Mouse (Mus musculus): ENCODE results near the gene Slc30a2.
"Not testable (repeated sequence)": the region's sequence is repeated elsewhere in the genome, so short reads cannot be mapped to it uniquely, and the experiment has no call there.

Gene Slc30a2

DNA sequence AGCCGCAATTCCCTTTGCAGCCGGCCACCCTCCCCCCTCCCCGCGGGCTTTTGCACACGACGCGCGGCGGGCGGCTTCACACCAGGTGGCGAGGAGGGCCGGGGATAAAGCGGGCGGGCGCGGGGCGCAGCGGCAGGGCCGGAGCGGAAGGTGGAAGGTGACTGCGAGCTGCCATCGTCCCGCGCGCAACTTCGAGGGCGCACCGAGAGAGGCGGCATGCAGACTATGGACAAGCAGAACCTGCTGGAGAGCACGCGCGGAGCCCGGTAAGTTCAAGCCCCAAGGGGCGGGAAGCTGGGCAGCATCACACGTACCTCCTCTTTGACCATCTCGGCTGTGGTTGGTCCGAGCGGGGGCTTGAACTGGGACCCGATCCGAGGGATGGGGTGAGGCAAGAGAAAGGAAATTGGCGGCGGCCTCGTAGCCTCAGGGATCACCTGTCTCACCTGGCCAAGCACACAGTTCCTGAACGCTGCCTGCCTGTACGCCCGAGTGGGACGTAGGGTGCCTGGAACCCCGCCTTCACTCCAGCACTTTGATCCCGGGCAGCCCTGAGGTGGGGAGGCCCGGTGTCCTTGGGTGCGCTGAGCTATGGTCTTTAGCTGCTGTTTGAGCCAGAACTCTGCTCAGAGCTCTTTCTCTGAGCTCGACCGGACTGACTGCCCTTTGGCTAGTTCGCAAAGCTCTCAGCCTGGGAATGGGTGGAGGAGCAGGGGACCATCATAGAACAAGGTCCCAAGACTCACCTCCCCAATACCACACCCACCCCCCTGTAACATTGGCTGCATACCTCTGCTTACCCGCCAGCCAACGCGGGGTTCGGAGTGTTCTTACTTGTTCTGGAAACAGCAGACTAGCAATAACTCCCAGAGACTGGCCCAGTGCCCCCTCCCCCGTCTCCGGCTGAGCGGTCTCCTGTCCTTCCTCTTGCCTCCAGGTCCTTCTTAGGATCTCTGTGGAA is at the start of gene Slc30a2:
Slc30a2 (plus strand) TSS at position 111 of the 961 bp plus-strand sequence.
- DNase-seq (ENCODE audit: low spot score in 2 of 2), result no peak

DNA sequence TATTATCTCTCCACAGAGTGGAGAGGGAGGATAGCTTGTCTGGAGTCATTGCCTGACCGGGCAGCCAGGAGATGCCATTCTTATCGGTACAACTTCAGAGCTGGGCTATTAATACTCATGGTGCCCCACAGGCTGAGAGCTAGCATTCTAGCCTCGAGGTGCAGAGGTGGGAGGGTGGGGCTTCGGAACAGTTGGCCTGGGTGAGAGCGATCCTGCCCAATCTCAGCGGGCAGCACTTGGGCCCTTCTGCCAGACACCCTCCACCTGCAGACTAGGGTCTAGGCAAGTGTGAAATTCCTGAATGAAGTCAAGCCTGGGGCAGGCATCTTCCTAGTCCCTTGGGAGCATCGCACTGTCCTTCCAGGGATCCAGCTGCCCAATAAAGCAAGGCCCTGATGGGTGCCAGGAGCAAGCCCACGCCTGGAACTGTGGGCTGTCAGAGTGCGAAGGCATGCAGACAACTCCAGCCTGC is 49.3 kb upstream of the Slc30a2 start:
- no peak for DNase-seq (ENCODE audit: low spot score in 2 of 2)

DNA sequence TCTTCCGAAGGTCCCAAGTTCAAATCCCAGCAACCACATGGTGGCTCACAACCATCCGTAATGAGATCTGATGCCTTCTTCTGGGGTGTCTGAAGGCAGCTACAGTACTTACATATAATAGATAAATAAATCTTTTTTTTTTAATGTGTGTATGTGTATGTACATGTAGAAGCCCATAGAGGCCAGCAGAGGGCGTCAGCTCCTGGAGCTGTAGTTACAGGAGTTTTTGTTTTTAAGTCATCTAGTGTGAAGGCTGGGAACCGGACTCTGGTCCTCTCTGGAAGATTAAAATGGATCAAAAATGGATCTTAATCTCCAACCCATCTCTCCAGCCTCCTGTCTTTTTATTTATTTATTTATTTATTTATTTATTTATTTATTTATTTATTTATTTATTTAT is 46.9 kb upstream of the Slc30a2 start:
- not testable (repeated sequence) for DNase-seq (ENCODE audit: low spot score in 2 of 2)

DNA sequence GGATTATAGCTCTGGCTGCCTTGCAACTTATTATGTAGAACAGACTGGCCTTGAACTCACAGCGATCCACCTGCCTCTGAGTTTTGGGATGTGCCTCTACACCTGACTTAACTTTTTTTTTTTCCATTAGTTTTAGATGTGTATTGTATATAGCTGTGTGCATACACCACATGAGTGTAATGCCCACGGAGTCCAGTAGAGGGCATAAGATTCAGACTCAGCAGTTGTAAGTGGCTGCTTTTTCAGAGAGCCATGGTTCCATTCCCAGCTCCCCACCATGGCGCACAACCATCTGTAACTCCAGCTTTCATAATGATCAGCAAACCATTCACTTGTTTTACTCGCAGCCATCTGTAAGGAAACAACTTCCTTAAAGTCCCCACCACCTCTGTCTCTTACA is 46.5 kb upstream of the Slc30a2 start:
- no peak for DNase-seq (ENCODE audit: low spot score in 2 of 2)

DNA sequence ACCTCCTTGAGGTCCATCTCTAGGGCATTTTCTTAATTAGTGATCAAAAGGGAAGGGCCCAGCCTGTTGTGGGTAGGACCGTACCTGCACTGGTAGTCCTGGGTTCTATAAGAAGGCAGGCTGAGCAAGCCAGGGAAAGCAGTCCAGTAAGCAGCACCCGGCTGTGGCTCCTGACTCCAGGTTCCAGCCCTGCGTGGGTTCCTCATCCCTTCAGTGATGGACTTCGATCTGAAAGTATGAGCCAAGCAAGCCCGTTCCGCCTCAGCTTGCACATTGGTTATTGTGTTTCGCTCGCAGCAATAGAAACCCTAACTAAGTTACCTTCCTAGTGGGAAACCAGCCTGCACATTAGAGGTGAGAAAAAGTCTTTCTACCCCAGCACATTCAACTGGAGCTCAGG is 45.6 kb upstream of the Slc30a2 start:
- no peak for DNase-seq (ENCODE audit: low spot score in 2 of 2)

DNA sequence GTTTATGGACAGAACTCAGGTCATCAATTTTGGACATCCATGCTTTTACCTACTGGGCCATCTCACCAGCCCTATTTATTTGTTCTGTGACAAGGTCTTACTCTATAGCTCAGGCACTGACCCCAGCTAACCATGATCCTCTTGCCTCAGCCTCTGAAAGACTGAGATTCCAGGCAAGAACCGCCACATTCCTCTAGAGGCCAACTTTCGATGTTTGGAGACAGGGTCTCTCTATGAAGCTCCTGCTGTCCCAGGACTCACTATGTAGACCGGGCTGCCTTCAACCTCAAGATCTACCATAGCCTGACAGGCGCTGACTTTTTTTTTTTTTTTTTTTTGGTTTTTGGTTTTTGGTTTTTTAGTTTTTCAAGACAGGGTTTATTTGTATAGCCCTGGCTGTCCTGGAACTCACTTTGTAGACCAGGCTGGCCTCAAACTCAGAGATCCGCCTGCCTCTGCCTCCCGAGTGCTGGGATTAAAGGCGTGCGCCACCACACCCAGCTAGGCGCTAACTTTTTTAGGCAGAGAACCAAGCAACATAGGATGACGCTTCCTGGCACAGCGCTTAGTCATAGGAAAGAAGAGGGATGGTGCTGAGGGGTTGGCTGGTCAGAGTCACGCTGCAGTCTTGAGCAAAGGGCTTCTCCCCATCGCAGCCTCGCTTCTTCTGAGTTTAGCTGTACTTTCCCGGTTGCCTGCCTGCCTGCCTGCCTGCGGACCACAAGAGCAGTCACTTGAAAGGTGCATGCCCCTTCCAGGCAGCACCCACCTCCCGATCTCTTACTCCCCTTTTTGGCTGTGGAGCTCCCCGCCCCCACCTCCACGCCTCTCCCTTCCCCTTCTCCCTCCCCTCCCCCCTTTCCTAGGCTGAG is 44.1 kb upstream of the Slc30a2 start:
- no peak for DNase-seq (ENCODE audit: low spot score in 2 of 2)

DNA sequence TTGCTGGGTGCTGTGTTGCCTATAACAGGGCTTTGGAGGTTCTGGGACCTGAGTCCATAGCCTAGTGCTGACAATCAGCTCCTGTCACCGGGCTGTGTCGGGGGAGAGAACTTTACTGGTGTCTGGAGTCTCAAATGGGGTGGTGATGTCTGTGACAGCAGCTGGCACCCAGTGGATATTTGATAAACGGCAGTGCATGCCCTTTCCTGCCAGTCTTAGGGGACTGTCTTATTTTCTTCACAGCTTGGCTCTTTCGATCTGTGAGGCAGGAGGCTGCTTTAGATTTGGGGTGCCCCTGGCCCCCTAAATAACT is 43.5 kb upstream of the Slc30a2 start:
- no peak for DNase-seq (ENCODE audit: low spot score in 2 of 2)

DNA sequence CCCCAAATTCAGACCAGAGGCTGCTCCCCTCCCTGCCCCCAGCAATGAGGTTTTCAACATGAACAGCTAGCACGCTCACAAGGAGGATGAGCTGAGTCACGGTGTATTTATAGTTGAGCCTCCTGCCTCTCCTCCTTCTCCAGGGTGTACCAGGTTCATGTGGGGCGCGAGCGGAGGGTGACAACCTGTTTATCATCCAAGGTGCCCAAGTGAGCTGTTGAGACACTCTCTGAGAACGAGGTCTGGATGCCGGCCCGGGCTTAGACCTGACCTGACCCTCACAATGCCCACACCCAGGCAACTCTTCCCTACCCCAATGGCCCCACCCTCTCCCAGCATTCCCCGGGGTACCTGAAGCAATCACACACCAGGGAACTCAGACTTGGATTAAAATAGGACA is 42.7 kb upstream of the Slc30a2 start:
- no peak for DNase-seq (ENCODE audit: low spot score in 2 of 2)

DNA sequence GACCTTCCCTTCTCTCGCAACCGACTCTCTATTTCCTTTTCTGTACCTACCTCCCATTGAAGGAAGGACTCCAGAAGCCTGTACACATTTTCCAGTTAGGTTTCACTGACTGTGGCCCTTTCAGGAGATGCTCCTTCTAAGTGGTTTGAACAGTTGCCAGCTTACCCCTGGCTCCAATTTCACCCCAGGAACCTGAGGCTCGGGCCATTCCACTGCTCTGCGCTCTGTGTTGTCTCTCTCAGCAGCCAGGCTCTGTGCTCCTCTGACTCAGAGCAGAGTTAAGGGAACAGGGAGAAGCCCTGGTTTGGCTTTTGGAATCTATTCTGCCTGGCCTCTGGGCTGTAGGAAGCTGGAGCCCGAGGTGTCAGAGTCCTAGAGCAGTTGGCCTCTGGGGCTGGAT is 40.9 kb upstream of the Slc30a2 start:
- DNase-seq (ENCODE audit: low spot score in 2 of 2), result no peak

DNA sequence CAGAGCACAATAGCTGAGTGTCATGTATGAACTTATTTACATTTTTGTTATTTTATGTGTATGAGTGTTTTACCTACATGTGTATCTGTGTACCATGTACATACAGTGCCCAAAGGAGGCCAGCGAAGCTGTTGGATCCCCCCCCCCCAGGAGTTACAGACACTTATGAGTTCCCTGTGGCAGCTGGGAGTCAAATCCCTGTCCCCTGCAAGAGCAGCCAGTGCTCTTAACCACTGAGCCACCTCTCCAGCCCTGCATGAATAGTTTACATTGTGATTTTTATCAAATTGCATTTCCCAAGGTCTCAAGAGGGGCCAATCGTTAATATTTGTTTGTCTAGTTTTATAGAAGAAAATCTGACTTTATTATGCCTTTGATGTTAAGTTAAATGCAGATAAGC is 36.0 kb upstream of the Slc30a2 start:
- no peak for DNase-seq (ENCODE audit: low spot score in 2 of 2)

DNA sequence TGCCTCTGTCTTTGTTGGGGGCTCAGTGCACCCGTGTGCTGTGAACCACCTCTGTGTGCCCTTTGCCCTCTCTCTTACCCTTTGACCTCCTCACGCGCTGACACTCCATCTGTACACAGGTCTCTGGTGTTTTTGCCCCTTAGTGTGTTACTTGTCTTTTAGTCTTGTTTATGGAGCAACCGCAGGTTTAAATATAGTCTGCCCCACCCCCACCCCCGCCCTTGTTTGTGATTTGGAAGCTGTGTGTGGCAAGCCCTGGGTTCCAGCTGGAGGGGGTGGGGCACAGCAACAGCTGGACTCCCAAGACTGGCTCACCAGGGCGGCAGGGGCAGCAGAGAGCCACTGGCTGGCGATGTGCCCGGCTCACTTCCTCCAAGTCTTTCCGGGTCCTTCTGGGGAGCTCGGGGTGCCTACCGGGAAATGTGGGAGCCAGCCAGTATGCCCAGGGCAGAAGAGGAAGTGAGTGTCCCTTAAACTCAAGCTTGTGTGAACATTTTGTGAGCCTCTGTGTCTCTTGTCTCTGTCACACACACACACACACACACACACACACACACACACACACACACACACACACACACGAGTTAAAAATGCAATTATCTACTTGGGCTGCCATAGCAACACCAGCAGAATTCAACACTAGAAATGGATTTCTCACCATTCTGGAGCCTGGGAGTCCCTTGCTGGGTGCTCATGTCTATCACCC is 35.5 kb upstream of the Slc30a2 start:
- peak; percentile 26 to 38 for DNase-seq (ENCODE audit: low spot score in 2 of 2)

DNA sequence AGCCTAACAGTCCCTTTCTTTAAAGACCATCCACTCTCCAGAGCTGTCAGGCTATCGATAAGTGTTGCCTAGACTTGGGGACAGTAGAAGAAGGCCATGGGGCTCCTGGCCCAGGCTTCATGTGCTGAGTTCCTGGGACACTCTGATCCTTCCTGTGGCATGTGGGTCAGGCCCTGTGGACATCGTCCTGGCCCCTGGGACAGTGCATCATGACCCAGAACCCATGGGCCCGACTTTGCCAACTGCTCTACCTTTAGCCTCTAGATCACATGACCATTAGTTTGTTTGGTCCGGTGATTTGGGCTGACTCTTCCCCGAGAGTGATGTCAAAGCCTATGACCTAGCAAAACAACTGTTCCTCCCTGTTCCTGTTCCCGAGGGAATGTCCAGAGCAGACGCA is 32.9 kb upstream of the Slc30a2 start:
- no peak for DNase-seq (ENCODE audit: low spot score in 2 of 2)

DNA sequence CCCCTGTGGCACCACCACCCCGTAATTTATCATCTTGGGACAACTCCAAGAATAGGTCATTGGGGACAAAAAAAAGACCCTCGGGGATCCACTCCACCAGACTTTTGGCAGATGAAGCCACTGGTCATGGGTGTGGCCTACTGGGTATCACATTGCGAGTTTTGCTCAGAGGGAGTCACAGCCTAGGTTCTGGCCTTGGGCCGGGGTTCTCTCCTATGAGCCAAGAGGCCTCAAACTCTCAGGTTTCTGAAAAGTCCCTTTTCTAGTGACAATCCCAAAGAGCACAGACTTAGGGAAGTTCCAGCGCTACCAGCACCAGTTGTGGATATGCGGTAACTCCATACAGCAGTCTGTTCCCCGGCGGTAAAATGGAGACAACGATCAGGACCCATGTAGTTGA is 32.3 kb upstream of the Slc30a2 start:
- no peak for DNase-seq (ENCODE audit: low spot score in 2 of 2)

DNA sequence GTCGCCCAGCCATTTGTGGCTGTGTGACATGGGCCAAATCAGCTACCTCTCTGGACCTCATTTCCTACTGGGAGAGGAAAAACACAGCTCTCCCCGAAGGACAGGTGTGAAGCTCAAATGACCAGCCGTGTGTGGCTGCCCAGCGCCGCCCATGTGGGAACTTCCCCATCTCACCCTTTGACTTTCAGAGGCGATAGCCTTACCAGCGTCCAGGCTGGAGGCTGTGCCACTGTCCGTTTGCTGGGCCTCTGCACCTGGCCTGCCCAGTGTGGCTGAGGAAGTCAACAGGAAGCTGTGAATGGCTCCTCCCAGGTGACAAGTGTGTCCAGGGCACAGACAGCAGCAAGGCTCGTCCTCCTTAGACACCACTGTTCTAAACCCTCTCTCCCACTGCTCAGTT is 31.2 kb upstream of the Slc30a2 start:
- no peak for DNase-seq (ENCODE audit: low spot score in 2 of 2)

DNA sequence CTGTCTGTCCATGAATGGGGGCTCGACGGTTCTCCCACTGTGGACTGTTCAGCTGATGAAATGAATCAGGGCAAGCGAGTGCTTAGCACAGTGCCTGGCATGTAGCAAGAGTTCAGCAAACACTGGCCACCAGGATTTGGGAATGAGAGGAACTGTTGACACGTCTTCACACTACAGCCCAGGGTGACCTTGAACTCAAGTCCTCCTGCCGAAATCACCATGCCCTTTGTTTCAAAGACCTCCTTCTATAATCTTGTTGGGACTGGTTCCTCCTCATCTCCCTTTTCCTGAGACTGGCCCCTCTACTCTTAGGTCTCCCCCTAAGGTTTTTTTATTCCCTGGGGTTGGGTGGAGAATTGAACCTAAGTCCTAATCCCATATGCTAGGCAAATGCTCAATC is 30.6 kb upstream of the Slc30a2 start:
- no peak for DNase-seq (ENCODE audit: low spot score in 2 of 2)

DNA sequence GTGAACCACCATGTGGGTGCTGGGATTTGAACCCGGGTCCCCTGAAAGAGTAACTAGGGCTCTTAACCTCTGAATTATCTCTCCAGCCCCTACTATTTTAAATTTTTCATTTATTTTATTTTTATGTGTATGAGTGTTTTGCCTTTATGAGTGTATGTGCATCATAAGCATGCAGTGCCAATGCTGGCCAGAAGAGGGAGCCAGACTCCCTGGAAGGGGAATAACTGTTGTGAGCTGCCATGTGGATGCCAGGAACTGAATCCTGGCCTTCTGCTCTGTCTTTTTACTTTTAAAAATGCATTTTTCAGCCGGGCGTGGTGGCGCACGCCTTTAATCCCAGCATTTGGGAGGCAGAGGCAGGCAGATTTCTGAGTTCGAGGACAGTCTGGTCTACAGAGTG is 30.1 kb upstream of the Slc30a2 start:
- DNase-seq (ENCODE audit: low spot score in 2 of 2), result no peak

DNA sequence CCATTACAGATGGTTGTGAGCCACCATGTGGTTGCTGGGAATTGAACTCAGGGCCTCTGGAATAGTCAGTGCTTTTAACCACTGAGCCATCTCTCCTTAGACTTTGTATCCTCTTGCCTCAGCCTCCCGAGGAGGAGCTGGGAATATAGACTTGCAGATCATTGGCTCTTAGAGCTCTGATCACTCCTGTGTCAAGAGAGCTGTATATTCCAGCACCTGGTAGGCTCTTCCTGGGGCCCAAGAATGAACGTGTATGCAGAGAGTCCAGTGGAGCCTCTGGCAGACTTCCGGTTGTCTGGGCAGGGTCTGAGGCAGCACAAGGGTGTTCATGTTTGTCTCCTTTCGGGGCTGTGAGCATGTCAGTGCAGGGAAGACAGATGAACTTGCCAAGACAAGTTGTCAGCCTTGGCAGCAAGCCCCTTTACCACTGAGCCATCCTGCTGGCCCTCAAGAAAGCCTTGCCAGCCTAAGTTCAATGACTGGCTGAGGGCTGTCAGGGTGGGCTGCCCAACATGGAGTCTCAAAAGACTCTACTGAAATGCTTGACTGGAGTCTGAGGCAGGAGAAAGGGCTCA is 28.8 kb upstream of the Slc30a2 start:
- DNase-seq (ENCODE audit: low spot score in 2 of 2), result no peak

DNA sequence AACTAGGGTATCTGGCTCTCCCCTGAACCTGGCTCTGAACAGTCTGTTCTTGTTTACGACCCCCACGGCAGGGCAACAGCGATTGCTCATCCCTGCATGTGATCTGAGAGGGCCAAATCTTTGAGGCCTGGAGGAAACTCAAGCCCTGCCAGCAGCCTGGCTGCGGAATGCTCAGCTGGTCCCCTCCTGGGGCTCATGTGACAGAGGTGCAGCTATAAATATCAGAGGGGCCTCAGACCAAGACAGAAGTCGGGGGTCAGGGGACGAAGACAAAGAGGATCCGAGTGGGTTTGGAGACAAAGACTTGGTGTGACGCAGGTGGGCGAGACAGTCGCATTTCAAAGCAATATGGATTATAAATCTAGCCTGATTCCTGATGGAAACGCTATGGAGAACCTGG is 28.1 kb upstream of the Slc30a2 start, which contains the start of gene Trim63:
Trim63 (plus strand) TSS at position 245 of the 400 bp plus-strand sequence.
- DNase-seq (ENCODE audit: low spot score in 2 of 2), result no peak

DNA sequence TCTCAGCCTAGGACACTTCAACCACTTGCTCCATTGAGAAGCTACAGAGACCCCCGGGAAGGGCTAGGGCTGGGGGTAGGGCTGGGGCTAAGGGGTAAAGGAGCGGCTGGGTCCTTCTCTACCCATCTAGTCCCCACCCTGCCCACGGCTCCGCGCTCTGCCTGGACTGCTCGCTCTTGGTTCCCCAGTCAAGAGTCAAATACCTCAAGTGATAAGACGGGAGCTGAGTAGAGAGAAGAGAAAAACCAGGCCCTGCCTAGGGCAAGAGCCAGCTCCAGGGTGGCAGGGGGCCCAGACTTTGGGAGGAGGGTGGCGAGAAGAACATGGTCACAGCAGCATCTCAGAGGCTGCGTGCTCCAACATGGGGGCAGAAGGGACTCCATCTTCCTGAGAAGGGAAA is 27.5 kb upstream of the Slc30a2 start:
- DNase-seq (ENCODE audit: low spot score in 2 of 2), result no peak

DNA sequence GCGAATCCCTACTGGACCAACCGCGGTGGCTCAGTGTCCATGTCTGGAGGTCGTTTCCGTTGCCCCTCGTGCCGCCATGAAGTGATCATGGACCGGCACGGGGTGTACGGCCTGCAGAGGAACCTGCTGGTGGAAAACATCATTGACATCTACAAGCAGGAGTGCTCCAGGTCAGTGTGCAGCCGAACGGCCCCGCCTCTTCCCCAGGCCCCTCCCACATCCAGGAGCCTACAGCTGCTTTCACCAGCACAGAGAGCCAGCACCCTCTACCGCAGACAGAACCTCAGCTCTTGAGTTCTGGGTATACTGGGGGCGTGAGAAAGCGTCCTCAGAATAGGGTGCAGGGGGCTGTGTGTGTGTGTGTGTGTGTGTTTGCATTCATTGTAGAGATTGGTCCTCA is 26.6 kb upstream of the Slc30a2 start:
- no peak for DNase-seq (ENCODE audit: low spot score in 2 of 2)

DNA sequence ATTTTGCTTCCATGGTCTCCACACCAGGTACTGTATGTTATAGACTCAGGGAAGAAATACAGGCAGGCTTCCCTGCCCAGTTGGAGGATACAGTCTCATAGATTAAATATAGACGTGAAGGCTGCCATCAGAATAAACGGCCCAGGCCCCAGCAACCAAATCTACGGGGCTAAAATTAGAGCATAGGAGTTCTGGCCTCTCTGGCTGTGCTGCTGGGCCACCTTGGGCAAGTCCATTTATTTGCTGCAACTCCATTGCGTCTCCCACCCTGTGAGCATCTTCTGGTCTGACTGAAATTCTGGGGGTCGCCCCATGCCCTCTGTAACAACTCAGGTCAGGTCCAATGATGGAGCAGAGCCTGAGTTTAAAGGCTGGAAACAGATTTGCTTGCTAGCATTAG is 23.9 kb upstream of the Slc30a2 start:
- DNase-seq (ENCODE audit: low spot score in 2 of 2), result no peak

DNA sequence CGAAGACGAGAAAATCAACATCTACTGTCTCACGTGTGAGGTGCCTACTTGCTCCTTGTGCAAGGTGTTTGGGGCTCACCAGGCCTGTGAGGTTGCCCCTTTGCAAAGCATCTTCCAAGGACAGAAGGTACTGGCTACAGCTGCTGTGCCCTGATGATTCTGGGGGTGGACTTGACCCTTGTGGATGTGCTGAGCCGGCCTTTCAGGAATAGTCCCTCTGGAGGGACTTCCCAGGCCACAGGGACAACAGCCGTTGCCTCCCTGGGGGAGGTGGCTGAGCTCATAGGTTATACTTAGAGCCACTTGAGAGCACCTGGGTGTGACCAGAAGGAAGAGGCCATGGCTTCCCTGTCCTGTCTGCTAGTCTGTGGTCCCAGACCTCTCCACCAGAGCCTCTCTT is 23.3 kb upstream of the Slc30a2 start:
- DNase-seq (ENCODE audit: low spot score in 2 of 2), result no peak
